Mouse (Mus musculus) R1 (cell line): ENCODE data around the gene H2al1f.
"Not testable (repeated sequence)": the region's sequence is repeated elsewhere in the genome, so short reads cannot be mapped to it uniquely, and the experiment has no call there.

Experiments
- DNase-seq: peaks from one replicate; pipeline ENCODE4 v3.0.0-alpha.2; 2018; ENCODE audit warnings: low read depth, low spot score

H2al1f gene

DNA sequence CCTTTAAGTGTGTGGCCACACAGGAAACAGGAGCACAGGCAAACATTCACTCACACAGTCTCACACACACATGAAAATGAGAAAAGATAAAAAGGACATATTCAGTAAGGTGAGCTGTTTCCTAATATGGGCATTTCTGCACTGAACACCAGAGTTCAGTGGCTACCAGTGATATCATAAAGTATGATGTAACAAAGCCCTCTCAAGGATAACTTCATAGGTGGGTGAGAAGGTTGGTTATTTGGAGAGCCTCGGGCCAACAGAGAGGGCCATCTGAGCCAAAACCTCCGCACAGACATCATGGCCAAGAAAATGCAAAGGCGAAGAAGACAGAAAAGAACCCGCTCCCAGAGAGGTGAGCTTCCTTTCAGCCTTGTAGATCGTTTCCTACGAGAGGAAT, at the start of gene H2al1f:
Gene H2al1f, plus strand, starts transcription at position 301 of the 400 bp plus-strand sequence.
- not testable (repeated sequence) for DNase-seq

DNA sequence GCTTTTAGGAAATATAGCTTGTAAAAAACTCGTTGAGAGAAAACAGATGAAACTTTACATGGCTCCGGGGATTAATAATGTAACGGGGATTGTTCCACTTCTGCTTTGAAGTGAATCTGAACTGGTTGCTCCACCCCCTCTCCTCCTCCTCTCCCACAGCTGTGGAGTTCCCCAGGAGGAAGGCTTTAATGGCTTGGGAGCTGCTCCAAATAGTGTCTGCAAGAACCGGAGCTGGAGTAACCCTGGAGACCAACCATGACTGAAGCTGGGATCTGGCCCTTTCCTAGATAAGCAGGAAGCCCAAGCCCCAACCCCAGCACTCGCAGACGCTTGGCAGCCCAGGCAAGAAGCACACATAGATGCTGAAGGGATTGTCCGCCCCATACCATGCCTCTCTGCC, 47.2 kb upstream of the H2al1f start:
- DNase-seq, result no peak

DNA sequence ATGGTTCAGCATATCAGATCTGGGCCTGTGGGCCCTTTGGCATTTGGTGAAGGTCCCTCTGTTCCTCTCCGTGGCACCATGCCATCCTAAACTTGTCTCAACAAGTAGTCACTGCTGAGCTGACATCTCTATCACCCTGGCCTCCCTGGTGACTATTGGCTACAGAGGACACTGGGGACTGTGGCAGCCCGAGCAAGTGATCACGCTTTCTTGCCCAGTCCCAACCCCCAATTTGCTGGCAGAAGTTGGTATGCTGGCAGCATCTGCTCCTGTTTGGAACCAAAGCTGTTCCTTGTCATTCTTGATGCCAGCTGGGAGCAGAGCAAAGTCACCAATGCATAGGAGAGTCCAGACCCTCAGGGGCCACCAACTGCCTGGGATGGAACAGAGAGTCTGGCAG, 45.9 kb upstream of the H2al1f start:
- DNase-seq, result no peak

DNA sequence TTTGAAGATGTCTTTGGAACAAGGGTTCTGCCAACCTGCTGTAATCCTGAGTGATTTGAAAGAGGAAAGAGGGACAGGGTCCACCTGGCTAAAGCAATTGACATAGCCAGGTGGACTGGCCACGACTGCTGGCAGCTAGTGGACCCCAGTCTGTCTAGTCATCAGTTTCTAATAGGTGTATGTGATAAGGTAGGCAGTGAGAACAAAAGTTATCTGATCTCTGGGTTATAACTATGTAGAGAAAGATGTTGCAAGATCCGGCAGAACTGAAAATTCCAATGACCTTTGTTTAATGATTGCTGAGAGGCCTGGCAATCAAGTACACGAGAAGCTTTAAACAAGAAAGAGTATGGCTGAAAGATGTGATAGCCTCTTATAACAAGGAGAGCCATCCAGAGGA, 41.8 kb upstream of the H2al1f start:
- DNase-seq, result no peak

DNA sequence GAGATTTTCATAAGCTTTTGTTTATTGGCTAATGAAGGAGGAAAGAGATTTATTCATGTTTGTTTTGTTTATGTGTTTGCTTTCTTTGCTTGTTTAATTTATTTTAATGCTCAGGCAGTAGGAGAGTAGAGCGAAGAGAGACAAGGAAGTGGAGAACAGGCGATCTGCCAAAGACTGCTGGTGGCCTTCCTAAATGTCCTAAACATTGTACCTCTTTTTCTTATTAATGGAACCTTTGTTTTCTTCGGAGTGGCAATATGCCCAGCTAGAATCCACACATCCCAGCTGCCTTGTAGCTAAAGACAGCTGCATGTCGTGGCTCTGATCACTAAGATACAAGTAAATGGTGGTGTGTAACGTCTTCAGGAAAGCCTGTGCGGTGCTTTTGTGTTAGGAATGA, 37.9 kb upstream of the H2al1f start:
- no peak for DNase-seq

DNA sequence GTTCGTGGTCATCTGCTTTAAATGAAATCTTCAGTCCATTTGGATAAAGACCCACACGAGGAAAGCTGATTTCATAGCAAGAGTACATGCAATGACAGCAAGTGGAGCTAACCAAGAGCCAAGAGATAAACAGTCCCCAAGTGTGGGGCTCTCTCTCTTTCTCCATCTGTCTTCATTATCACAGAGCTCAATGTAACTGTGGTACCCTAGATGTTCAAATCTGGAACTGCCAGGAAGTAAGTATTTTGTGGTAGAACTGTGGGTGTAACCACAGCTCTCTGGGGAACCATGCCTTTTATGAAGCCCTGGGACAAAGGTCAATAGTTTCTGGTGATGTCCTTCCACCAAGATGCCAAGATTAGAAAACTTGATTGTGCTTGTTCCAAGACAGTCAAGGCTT, 34.2 kb upstream of the H2al1f start:
- no peak for DNase-seq

DNA sequence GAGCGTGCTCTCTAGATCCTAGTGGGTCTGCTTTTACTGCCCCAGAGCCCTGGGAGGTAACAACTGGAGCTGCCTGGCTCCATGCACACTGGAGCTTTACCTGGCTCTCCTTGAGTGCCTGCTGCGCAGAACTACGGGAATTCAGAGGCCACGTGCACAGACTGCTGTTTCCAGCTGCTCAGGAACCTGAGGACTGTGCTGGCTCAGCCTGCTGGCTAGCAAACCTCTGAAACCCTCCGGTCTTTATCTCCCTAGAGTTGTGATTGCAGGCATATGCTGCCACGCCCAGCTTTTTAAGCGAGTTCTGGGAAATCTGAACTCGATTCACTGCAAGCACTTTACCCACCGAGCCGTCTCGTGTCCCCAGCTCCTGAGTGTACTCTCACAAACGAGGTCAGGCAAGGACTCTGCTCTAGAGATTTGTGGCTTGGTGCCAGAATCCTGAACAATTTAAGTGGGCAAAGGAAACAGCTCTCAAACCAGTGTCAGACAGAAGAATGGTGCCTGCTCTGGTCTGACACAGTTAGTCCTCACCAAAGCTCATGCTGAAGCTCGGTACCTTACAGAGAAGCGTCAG, 26.6 kb upstream of the H2al1f start:
- DNase-seq, result peak; percentile 7

DNA sequence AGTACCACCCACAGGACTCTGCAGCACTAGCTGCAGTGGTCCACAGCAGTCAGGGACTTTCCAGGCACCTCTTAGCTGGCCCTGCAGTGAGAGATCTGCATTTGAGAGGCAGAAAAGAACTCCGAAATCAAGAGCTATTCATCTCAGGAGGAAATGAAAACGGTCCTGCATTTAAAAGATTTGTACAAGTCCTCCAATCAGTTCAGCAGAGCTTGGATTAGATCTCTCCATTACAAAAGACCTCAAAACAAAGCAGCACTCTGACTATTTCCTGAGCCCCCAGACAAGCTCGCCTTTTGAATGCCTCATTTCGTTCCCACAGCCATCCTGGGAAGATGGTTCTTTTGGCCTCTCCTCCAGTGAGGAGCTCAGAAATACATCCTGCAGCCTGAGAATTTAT, 25.7 kb upstream of the H2al1f start:
- DNase-seq, result peak; percentile 83

DNA sequence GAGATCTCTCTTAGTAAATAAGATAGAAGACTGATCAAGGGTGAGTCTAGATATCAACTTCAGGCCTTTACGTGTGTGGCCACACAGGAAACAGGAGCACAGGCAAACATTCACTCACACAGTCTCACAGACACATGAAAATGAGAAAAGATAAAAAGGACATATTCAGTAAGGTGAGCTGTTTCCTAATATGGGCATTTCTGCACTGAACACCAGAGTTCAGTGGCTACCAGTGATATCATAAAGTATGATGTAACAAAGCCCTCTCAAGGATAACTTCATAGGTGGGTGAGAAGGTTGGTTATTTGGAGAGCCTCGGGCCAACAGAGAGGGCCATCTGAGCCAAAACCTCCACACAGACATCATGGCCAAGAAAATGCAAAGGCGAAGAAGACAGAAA, 16.0 kb upstream of the H2al1f start, which contains the start of gene H2al1a:
Gene H2al1a, plus strand, starts transcription at position 301 of the 400 bp plus-strand sequence.
- not testable (repeated sequence) for DNase-seq

DNA sequence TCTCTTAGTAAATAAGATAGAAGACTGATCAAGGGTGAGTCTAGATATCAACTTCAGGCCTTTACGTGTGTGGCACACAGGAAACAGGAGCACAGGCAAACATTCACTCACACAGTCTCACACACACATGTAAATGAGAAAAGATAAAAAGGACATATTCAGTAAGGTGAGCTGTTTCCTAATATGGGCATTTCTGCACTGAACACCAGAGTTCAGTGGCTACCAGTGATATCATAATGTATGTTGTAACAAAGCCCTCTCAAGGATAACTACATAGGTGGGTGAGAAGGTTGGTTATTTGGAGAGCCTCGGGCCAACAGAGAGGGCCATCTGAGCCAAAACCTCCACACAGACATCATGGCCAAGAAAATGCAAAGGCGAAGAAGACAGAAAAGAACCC, 12.8 kb upstream of the H2al1f start, which contains the start of gene H2al1b:
Gene H2al1b, plus strand, starts transcription at position 301 of the 400 bp plus-strand sequence.
- DNase-seq, result not testable (repeated sequence)

DNA sequence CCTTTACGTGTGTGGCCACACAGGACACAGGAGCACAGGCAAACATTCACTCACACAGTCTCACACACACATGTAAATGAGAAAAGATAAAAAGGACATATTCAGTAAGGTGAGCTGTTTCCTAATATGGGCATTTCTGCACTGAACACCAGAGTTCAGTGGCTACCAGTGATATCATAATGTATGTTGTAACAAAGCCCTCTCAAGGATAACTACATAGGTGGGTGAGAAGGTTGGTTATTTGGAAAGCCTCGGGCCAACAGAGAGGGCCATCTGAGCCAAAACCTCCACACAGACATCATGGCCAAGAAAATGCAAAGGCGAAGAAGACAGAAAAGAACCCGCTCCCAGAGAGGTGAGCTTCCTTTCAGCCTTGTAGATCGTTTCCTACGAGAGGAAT, 9.6 kb upstream of the H2al1f start, which contains the start of gene H2al1c:
Gene H2al1c, plus strand, starts transcription at position 301 of the 400 bp plus-strand sequence.
- DNase-seq, result not testable (repeated sequence)

DNA sequence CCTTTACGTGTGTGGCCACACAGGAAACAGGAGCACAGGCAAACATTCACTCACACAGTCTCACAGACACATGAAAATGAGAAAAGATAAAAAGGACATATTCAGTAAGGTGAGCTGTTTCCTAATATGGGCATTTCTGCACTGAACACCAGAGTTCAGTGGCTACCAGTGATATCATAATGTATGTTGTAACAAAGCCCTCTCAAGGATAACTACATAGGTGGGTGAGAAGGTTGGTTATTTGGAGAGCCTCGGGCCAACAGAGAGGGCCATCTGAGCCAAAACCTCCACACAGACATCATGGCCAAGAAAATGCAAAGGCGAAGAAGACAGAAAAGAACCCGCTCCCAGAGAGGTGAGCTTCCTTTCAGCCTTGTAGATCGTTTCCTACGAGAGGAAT, 6.4 kb upstream of the H2al1f start, which contains the start of gene H2al1d:
Gene H2al1d, plus strand, starts transcription at position 301 of the 400 bp plus-strand sequence.
- not testable (repeated sequence) for DNase-seq

DNA sequence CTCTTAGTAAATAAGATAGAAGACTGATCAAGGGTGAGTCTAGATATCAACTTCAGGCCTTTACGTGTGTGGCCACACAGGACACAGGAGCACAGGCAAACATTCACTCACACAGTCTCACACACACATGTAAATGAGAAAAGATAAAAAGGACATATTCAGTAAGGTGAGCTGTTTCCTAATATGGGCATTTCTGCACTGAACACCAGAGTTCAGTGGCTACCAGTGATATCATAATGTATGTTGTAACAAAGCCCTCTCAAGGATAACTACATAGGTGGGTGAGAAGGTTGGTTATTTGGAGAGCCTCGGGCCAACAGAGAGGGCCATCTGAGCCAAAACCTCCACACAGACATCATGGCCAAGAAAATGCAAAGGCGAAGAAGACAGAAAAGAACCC, 3.3 kb upstream of the H2al1f start, which contains the start of gene H2al1e:
Gene H2al1e, plus strand, starts transcription at position 301 of the 400 bp plus-strand sequence.
- not testable (repeated sequence) for DNase-seq

DNA sequence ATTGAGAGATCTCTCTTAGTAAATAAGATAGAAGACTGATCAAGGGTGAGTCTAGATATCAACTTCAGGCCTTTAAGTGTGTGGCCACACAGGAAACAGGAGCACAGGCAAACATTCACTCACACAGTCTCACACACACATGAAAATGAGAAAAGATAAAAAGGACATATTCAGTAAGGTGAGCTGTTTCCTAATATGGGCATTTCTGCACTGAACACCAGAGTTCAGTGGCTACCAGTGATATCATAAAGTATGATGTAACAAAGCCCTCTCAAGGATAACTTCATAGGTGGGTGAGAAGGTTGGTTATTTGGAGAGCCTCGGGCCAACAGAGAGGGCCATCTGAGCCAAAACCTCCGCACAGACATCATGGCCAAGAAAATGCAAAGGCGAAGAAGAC, 3.0 kb downstream of the H2al1f start, which contains the start of gene H2al1g:
Gene H2al1g, plus strand, starts transcription at position 301 of the 400 bp plus-strand sequence.
- DNase-seq, result not testable (repeated sequence)

DNA sequence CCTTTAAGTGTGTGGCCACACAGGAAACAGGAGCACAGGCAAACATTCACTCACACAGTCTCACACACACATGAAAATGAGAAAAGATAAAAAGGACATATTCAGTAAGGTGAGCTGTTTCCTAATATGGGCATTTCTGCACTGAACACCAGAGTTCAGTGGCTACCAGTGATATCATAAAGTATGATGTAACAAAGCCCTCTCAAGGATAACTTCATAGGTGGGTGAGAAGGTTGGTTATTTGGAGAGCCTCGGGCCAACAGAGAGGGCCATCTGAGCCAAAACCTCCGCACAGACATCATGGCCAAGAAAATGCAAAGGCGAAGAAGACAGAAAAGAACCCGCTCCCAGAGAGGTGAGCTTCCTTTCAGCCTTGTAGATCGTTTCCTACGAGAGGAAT, 6.2 kb downstream of the H2al1f start, which contains the start of gene H2al1h:
Gene H2al1h, plus strand, starts transcription at position 301 of the 400 bp plus-strand sequence.
- DNase-seq, result not testable (repeated sequence)

DNA sequence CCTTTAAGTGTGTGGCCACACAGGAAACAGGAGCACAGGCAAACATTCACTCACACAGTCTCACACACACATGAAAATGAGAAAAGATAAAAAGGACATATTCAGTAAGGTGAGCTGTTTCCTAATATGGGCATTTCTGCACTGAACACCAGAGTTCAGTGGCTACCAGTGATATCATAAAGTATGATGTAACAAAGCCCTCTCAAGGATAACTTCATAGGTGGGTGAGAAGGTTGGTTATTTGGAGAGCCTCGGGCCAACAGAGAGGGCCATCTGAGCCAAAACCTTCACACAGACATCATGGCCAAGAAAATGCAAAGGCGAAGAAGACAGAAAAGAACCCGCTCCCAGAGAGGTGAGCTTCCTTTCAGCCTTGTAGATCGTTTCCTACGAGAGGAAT, 9.4 kb downstream of the H2al1f start, which contains the start of gene H2al1i:
Gene H2al1i, plus strand, starts transcription at position 301 of the 400 bp plus-strand sequence.
- DNase-seq, result not testable (repeated sequence)

DNA sequence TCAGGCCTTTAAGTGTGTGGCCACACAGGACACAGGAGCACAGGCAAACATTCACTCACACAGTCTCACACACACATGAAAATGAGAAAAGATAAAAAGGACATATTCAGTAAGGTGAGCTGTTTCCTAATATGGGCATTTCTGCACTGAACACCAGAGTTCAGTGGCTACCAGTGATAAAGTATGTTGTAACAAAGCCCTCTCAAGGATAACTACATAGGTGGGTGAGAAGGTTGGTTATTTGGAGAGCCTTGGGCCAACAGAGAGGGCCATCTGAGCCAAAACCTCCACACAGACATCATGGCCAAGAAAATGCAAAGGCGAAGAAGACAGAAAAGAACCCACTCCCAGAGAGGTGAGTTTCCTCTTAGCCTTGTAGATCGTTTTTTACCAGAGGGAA, 12.6 kb downstream of the H2al1f start, which contains the start of gene H2al1j:
Gene H2al1j, plus strand, starts transcription at position 301 of the 400 bp plus-strand sequence.
- DNase-seq, result not testable (repeated sequence)

DNA sequence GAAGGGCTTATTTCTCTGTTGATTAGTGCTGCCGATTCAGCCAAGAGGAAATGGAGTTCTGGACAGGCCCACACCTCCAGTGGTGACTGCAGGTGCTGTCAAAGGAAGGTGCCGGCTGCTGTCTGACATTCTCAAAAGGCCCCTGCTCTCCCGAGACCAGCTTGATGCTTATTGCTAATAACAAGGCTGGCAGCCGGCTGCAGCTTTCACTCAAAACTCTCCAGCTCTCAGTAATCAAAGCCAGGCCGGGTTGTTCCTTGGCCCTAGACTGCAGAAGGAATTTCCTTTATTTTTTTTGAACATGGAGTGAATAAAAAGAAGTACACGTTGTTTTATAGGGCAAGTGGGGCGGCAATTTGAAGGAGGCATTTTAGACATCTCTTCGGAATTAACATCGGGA, 30.8 kb downstream of the H2al1f start:
- DNase-seq, result no peak

DNA sequence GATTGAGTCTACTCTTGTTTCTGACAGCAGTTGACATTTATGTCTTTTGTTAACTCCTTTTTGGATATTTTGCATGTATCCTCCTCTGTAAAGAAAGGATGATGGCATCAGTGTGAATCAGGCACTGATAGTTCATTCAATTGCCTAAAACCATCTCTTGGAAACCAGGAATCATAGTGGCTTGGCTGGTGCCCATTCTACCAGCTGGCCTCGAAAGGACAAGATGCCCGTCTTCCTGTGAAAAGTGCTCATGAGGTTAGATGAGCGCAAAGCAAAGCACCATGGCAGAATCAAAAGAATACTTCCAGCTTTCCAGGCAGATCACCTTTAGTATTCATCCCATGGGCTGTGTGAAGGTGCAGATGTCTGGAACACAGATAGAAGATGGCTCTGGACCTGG, 31.8 kb downstream of the H2al1f start:
- no peak for DNase-seq

DNA sequence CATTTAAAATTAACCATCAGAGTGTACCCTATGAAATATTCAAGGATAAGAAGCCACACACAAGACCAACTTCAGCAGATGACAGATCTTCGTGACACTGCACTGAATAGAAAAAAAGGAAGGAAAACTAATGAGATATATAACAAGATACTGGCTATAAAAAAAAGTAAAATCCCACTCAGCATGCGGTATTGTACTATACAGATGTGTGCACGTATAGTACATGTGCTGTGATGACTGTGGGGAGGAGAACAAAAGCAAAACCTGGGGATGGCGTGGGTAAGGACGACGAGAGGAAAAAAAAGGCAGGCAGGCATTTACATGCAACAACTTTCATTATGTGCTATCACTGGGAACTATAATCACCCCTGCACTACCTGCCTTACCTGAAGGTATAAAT, 45.9 kb downstream of the H2al1f start:
- DNase-seq, result no peak

DNA sequence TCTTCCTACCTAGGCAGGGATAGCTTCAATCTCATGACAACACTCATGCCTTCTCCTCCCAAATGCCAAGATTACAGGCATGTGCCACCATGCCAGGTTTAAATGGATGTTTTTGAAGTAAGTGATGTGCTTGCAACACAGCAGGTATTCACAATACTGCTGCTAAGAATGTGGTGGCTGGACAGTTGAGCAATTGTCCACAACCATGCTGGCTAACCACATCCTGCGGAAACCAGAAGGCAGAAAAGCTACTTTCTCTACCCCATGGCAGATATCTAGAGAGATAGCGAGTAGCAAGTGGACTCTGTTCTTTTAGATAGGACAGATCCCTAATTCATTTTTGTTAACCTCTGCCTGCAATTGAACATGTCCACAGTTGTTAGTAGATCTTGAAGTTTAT, 46.3 kb downstream of the H2al1f start:
- DNase-seq, result no peak

DNA sequence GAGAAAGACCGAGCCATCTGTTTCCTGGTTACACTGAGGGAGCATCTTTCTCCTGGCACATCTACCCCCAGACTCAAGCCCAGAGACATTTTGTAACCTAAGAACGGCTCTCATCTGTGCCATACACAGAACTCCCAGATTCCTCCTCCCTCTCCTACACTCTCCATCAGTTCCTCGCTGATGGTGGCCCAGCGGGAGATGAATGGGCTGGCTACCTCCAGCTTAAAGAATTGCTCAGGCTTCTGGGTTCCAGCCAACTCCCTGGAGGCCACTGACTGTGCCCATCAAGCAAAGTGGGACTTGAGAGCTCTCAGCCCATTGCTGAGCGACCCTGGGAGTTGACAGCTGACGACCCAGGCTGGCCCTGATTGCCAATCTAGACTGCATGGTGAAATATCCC, 48.9 kb downstream of the H2al1f start:
- DNase-seq, result peak; percentile 2
